Mouse (Mus musculus): ENCODE data around the gene Ebf1.

GRCm38 (mm10) chr11:44784255-44785029 is 167.3 kb downstream of the Ebf1 start:
- no peak for TF ChIP-seq POLR2A (IDR thresholded peaks at IDR 0.05; ENCODE audit: insufficient read depth, low read depth, low read length)
- TF ChIP-seq CTCF (IDR thresholded peaks at IDR 0.05; ENCODE audit: insufficient read depth, low read depth, low read length): no peak

Data from olfactory bulb, adult 2 months (tissue).